Mouse (Mus musculus): ENCODE results near the gene Nrsn1. TPM values are rescaled to one million over a fixed set of nuclear protein-coding genes. Genes with fewer than 3 reads are reported as not detected.
"Not testable (repeated sequence)": the region's sequence is repeated elsewhere in the genome, so short reads cannot be mapped to it uniquely, and the experiment has no call there.

The Nrsn1 gene
- polyA plus RNA-seq (2012; ENCODE audit: insufficient read depth, insufficient read length, missing spikeins) = not detected in 2 replicates

- H3K4me1 ChIP-seq (ENCODE audit: control insufficient read depth, insufficient read depth, low read length); H3K4me3 ChIP-seq (ENCODE audit: insufficient read depth, low read length); H3K27ac ChIP-seq (ENCODE audit: insufficient read depth, low read depth, low read length): not testable (repeated sequence)
Observed at GRCm38 (mm10) chr13:25270402-25270801, at the start of gene Nrsn1. Gene Nrsn1, minus strand, starts transcription at chr13:25270502.

DNA sequence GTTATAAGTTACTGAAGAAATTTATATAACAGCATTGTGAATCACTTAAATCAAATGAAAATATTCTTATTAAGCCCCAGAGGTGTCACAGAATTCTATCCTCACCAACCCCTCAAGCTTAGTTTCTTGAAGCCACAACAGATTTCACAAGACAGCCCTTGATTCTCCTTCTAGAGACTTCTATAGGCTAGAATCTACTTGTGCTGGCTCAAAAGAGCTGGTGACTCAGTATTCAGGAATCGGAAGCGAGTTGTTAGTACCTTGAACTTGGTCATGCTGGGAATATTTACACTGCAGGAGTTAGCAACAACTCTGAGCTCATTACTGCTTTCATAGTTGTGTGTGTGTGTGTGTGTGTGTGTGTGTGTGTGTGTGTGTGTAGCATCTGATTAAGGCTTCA lies 41.8 kb upstream of the Nrsn1 start:
- Histone ChIP-seq H3K27ac (ENCODE audit: insufficient read depth, low read depth, low read length) (no peak overlapping the region), H3K4me3 (ENCODE audit: insufficient read depth, low read length) (no peak overlapping the region), H3K4me1 (ENCODE audit: control insufficient read depth, insufficient read depth, low read length) (no peaks in the 10 kb centered on the region)
- TF ChIP-seq CTCF (IDR thresholded peaks at IDR 0.05; ENCODE audit: low read depth, low read length) (no peak), POLR2A (IDR thresholded peaks at IDR 0.05; ENCODE audit: borderline replicate concordance, low read depth, low read length) (no peak)

GRCm38 (mm10) chr13:25310068-25310467 lies 39.8 kb upstream of the Nrsn1 start:
- TF ChIP-seq POLR2A (IDR thresholded peaks at IDR 0.05; ENCODE audit: borderline replicate concordance, low read depth, low read length) (no peak), CTCF (IDR thresholded peaks at IDR 0.05; ENCODE audit: low read depth, low read length) (no peak)
- Histone ChIP-seq H3K27ac (ENCODE audit: insufficient read depth, low read depth, low read length) (no peak overlapping the region), H3K4me1 (ENCODE audit: control insufficient read depth, insufficient read depth, low read length) (no peaks in the 10 kb centered on the region), H3K4me3 (ENCODE audit: insufficient read depth, low read length) (no peak overlapping the region)

GRCm38 (mm10) chr13:25288736-25289135 lies 18.4 kb upstream of the Nrsn1 start:
- no peaks in the 10 kb centered on the region for H3K4me1 ChIP-seq (ENCODE audit: control insufficient read depth, insufficient read depth, low read length)
- TF ChIP-seq POLR2A (IDR thresholded peaks at IDR 0.05; ENCODE audit: borderline replicate concordance, low read depth, low read length) (no peak), CTCF (IDR thresholded peaks at IDR 0.05; ENCODE audit: low read depth, low read length) (no peak)
- H3K27ac ChIP-seq (ENCODE audit: insufficient read depth, low read depth, low read length) = no peak overlapping the region
- no peak overlapping the region for H3K4me3 ChIP-seq (ENCODE audit: insufficient read depth, low read length)

GRCm38 (mm10) chr13:25274934-25275565 lies 4.7 kb upstream of the Nrsn1 start:
- H3K27ac ChIP-seq (ENCODE audit: insufficient read depth, low read depth, low read length) = no peak overlapping the region
- H3K4me3 ChIP-seq (ENCODE audit: insufficient read depth, low read length) = no peak overlapping the region
- no peaks in the 10 kb centered on the region for H3K4me1 ChIP-seq (ENCODE audit: control insufficient read depth, insufficient read depth, low read length)
- TF ChIP-seq CTCF (IDR thresholded peaks at IDR 0.05; ENCODE audit: low read depth, low read length) (no peak), POLR2A (IDR thresholded peaks at IDR 0.05; ENCODE audit: borderline replicate concordance, low read depth, low read length) (no peak)

DNA sequence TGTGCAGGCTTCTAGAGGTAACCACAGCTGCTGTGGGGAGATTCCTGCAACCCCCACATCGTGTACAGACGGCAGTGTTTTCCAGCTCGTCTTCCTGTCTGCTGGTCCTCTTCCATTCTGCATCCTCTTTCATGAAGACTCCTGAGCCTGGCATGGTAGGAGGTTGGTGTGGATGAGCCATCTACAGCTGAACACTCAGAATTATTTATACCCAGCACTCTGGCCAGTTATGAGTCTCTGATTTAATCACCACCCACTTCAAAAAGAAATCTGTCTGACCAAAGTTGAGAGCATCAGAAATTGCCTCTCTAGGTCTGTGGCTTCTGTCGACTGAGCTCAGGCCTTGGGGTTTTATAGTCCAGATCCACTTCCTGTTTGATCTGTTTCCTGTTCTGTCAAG lies 1.9 kb upstream of the Nrsn1 start:
- Histone ChIP-seq H3K4me1 (ENCODE audit: control insufficient read depth, insufficient read depth, low read length) (no peaks in the 10 kb centered on the region), H3K4me3 (ENCODE audit: insufficient read depth, low read length) (no peak overlapping the region), H3K27ac (ENCODE audit: insufficient read depth, low read depth, low read length) (no peak overlapping the region)
- TF ChIP-seq POLR2A (IDR thresholded peaks at IDR 0.05; ENCODE audit: borderline replicate concordance, low read depth, low read length) (no peak), CTCF (IDR thresholded peaks at IDR 0.05; ENCODE audit: low read depth, low read length) (no peak)

DNA sequence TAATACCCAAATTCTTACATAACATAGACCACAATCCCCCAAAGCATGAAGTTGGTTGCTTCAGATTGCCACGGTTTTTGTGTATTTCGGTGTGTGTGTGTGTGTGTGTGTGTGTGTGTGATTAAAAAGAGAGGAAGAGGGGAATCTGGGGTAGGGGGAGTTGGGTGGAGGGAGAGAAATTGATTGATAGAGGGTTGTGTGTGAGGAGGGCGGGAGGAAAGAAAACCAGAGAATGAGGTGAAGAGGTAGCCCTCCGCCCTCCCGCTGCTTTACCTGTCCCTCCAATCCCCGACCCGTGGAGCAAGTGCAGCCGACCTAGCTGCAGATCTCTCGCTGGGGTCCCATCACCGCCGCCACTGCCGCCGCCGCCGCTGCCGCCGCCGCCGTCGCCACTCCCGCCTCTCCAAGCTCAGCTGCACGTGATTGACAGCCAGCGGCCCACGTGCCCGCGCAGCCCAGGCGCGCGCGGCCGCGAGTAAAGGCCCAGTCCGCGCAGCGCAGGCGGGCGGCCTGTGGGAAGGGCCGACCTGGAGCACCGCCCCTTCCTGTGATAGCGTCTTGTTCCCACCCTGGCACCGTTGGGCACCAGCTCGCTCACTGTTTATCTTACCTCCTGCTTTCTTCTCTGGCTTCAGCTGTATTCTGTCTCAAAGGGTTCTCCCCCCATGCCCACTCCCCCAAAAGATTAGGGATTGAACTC lies 583 bp downstream of the Nrsn1 start:
- Histone ChIP-seq H3K27ac (ENCODE audit: insufficient read depth, low read depth, low read length) (no peak overlapping the region), H3K4me3 (ENCODE audit: insufficient read depth, low read length) (no peak overlapping the region), H3K4me1 (ENCODE audit: control insufficient read depth, insufficient read depth, low read length) (no peaks in the 10 kb centered on the region)
- TF ChIP-seq CTCF (IDR thresholded peaks at IDR 0.05; ENCODE audit: low read depth, low read length) = no peak
- TF ChIP-seq POLR2A (IDR thresholded peaks at IDR 0.05; ENCODE audit: borderline replicate concordance, low read depth, low read length) = no peak

DNA sequence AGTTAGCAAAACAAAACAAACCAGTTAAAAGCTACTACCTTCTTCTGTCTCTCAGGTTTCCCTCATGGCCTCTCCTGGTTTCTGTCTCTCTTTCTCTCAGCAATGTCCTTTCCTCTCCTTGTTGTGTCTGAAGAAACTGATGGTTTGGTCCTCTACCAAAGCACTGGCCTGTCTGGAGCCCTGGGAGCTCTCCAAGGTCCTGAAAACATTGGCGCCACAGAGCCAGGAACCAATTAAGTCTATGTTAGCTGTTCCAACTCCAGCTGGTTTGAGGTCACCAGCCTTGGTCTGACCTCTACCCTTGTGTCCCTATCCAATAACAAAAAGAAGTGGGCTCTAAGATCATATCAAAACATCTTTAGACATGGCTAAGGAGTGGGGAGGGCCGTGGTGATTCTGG lies 1.3 kb downstream of the Nrsn1 start:
- no peak overlapping the region for H3K4me3 ChIP-seq (ENCODE audit: insufficient read depth, low read length)
- TF ChIP-seq CTCF (IDR thresholded peaks at IDR 0.05; ENCODE audit: low read depth, low read length) (no peak), POLR2A (IDR thresholded peaks at IDR 0.05; ENCODE audit: borderline replicate concordance, low read depth, low read length) (no peak)
- H3K4me1 ChIP-seq (ENCODE audit: control insufficient read depth, insufficient read depth, low read length) = no peaks in the 10 kb centered on the region
- no peak overlapping the region for H3K27ac ChIP-seq (ENCODE audit: insufficient read depth, low read depth, low read length)

GRCm38 (mm10) chr13:25262748-25263147 lies 7.6 kb downstream of the Nrsn1 start:
- Histone ChIP-seq H3K4me1 (ENCODE audit: control insufficient read depth, insufficient read depth, low read length) (no peaks in the 10 kb centered on the region), H3K4me3 (ENCODE audit: insufficient read depth, low read length) (no peak overlapping the region), H3K27ac (ENCODE audit: insufficient read depth, low read depth, low read length) (no peak overlapping the region)
- TF ChIP-seq POLR2A (IDR thresholded peaks at IDR 0.05; ENCODE audit: borderline replicate concordance, low read depth, low read length) = no peak
- no peak for TF ChIP-seq CTCF (IDR thresholded peaks at IDR 0.05; ENCODE audit: low read depth, low read length)

- no peak for TF ChIP-seq CTCF (IDR thresholded peaks at IDR 0.05; ENCODE audit: low read depth, low read length)
- no peak for TF ChIP-seq POLR2A (IDR thresholded peaks at IDR 0.05; ENCODE audit: borderline replicate concordance, low read depth, low read length)
- H3K27ac ChIP-seq (ENCODE audit: insufficient read depth, low read depth, low read length) = no peak overlapping the region
- H3K4me1 ChIP-seq (ENCODE audit: control insufficient read depth, insufficient read depth, low read length) = no peaks in the 10 kb centered on the region
- H3K4me3 ChIP-seq (ENCODE audit: insufficient read depth, low read length) = no peak overlapping the region
Observed at GRCm38 (mm10) chr13:25257608-25258007, 12.7 kb downstream of the Nrsn1 start.

All from bone marrow macrophage, adult 2 months (primary cell).